Mouse (Mus musculus): ENCODE results near the gene Diablo. TPM values are rescaled to one million over a fixed set of nuclear protein-coding genes. Genes with fewer than 3 reads are reported as not detected.

Gene Diablo
- polyA plus RNA-seq, 1 experiment from 2014 or later: 70.8 TPM

DNA sequence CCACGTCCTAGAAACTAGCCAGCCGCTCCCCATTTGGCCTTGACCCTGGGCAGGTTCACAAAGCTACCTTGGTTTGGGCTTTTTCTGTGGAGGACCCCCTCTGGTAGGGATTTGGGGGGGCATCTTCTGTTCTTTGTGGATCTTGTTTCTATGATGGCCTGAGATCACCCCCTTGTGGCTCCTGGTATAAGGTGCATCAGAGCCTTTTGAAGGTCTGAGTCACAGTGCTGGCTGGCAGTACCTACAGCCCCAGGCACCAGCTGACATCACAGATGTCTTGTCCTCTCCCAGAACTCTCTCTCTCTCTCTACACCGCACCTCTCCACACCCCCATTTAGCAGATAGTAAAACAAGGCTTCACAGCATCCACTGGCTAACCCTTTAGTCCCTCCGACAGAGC is 24.3 kb downstream of the Diablo start:
- ATAC-seq (ENCODE audit: low FRiP score, low TSS enrichment) (no peak), DNase-seq (ENCODE audit: low spot score) (no peak)
- no peak overlapping the region for H3K27ac ChIP-seq (replicated peaks)
- no peaks in the 10 kb centered on the region for H3K27me3 ChIP-seq (ENCODE audit: control insufficient read depth, insufficient read depth, low read length)
- H3K4me1 ChIP-seq (replicated peaks; ENCODE audit: control insufficient read depth, insufficient read depth): 0 out of 2 replicates have a peak, but pooled peaks cover 4% of the 10 kb centered on the region
- H3K4me3 ChIP-seq (ENCODE audit: low read depth, low read length): no peak overlapping the region
- 58% methylated on average over 4 of the region's 4 CpGs for WGBS
- TF ChIP-seq EP300 (optimal IDR thresholded peaks at IDR 0.05) (no peak), CTCF (IDR thresholded peaks at IDR 0.05; ENCODE audit: low read depth) (peak; percentile 74)
- no peaks in the 10 kb centered on the region for H3K9me3 ChIP-seq (ENCODE audit: control insufficient read depth, low read length)
- no peak overlapping the region for H3K4me2 ChIP-seq (replicated peaks; ENCODE audit: low read depth)
- H3K9ac ChIP-seq (ENCODE audit: low read length): no peak overlapping the region
- H3K36me3 ChIP-seq (ENCODE audit: control insufficient read depth, insufficient read depth, low read length): no peaks in the 10 kb centered on the region

- Histone ChIP-seq H3K36me3 (ENCODE audit: control insufficient read depth, insufficient read depth, low read length) (no peaks in the 10 kb centered on the region; the same call in 1 of the 2 replicates), H3K4me3 (ENCODE audit: low read depth, low read length) (no peak overlapping the region), H3K27me3 (ENCODE audit: control insufficient read depth, insufficient read depth, low read length) (no peaks in the 10 kb centered on the region), H3K9ac (ENCODE audit: low read length) (no peak overlapping the region), H3K27ac (replicated peaks) (no peak overlapping the region), H3K9me3 (ENCODE audit: control insufficient read depth, low read length) (no peaks in the 10 kb centered on the region), H3K4me1 (replicated peaks; ENCODE audit: control insufficient read depth, insufficient read depth) (no peaks in the 10 kb centered on the region), H3K4me2 (replicated peaks; ENCODE audit: low read depth) (no peak overlapping the region)
- ATAC-seq (ENCODE audit: low FRiP score, low TSS enrichment): 0 out of 2 replicates have a peak, but pooled peaks have one; percentile 12
- TF ChIP-seq EP300 (optimal IDR thresholded peaks at IDR 0.05) (no peak), CTCF (IDR thresholded peaks at IDR 0.05; ENCODE audit: low read depth) (no peak)
- WGBS: 54% methylated on average over 9 of the region's 9 CpGs
- DNase-seq (ENCODE audit: low spot score): no peak
Observed at GRCm38 (mm10) chr5:123489935-123490334, 34.0 kb downstream of the Diablo start.

- H3K9me3 ChIP-seq (ENCODE audit: control insufficient read depth, low read length): no peaks in the 10 kb centered on the region
- no peak within 1 kb of the TSS for H3K4me3 ChIP-seq (ENCODE audit: low read depth, low read length)
- H3K36me3 ChIP-seq (ENCODE audit: control insufficient read depth, insufficient read depth, low read length): no peaks in the 10 kb centered on the region; the same call in 1 of the 2 replicates
- no peaks in the 10 kb centered on the region for H3K4me1 ChIP-seq (replicated peaks; ENCODE audit: control insufficient read depth, insufficient read depth)
- no peak within 1 kb of the TSS for H3K27ac ChIP-seq (replicated peaks)
- WGBS: 8% methylated on average over 25 of the region's 25 CpGs
- no peak within 1 kb of the TSS; the same call in 1 of the 2 replicates for H3K4me2 ChIP-seq (replicated peaks; ENCODE audit: low read depth)
- no peak within 1 kb of the TSS for H3K9ac ChIP-seq (ENCODE audit: low read length)
- ATAC-seq (ENCODE audit: low FRiP score, low TSS enrichment): peak; percentile 38; the same call in 1 of the 2 replicates
- no peak for DNase-seq (ENCODE audit: low spot score)
- no peaks in the 10 kb centered on the region for H3K27me3 ChIP-seq (ENCODE audit: control insufficient read depth, insufficient read depth, low read length)
- no peak for TF ChIP-seq CTCF (IDR thresholded peaks at IDR 0.05; ENCODE audit: low read depth)
- TF ChIP-seq EP300 (optimal IDR thresholded peaks at IDR 0.05): no peak
Observed at GRCm38 (mm10) chr5:123489112-123489785, 34.7 kb downstream of the Diablo start, which contains the start of the genes Lrrc43 and Il31. TSS of gene Lrrc43 (plus strand) at chr5:123489305. TSS of gene Il31 (minus strand) at chr5:123489489.

DNA sequence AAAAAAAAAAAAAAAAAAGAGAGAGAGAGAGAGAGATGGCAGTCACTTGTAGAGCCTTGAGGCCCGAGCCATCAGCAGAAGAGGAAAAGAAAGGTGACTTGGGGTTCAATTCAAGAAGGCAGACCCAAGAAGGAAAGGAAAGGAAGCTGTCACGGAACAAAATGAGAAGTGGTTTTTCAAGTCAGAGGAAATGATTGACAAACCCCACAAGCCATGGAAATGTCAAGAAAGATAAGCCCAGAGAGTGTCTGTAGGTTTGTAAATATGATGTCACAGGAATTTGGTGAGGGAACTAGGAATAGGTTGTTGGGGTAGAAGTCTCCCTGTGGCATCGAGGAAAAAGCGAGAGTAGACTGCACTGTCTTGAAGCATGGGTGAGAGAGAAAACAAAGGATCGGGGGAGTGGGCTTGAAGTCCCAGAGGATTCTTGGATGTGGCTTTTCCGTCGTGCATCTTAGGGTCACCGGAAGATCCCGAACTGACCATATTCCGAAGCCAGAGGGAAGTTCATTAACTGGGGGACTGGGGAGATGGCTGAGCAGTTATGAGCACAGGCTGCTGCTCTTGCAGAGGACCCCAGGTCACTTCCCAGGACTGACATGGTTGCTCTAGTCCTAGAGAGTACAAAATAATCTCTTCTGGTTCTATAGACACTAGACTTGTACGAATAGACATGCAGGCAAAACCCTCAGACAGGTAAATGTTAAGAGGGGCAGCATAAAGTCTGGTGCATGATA is 36.1 kb downstream of the Diablo start:
- no peak overlapping the region for H3K4me3 ChIP-seq (ENCODE audit: low read depth, low read length)
- ATAC-seq (ENCODE audit: low FRiP score, low TSS enrichment): no peak

DNA sequence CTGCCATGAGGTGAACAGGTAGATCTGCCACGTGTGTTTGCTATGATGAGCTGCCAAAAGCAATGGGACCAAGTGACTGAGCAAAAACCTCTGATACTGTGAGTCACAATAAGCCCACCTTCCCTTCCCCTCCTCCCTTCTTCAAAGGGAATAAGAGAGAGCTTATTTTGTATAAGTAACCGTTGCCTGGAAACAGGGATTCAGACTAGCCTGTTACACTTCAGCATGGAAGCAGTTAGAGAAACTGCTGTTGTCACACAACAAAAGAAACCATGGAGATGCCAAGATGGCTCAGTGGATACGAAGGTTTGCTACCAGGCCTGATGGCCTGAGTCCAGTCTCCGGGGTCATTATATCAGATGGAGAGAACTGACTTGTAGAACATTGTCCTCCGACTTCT is 50.2 kb downstream of the Diablo start:
- 75% methylated on average over 5 of the region's 5 CpGs for WGBS
- DNase-seq (ENCODE audit: low spot score): no peak
- Histone ChIP-seq H3K9me3 (ENCODE audit: control insufficient read depth, low read length) (no peaks in the 10 kb centered on the region), H3K4me1 (replicated peaks; ENCODE audit: control insufficient read depth, insufficient read depth) (no peaks in the 10 kb centered on the region), H3K4me3 (ENCODE audit: low read depth, low read length) (no peak overlapping the region), H3K9ac (ENCODE audit: low read length) (no peak overlapping the region), H3K27me3 (ENCODE audit: control insufficient read depth, insufficient read depth, low read length) (no peaks in the 10 kb centered on the region), H3K4me2 (replicated peaks; ENCODE audit: low read depth) (no peak overlapping the region), H3K36me3 (ENCODE audit: control insufficient read depth, insufficient read depth, low read length) (no peaks in the 10 kb centered on the region), H3K27ac (replicated peaks) (no peak overlapping the region)
- no peak for ATAC-seq (ENCODE audit: low FRiP score, low TSS enrichment)
- TF ChIP-seq CTCF (IDR thresholded peaks at IDR 0.05; ENCODE audit: low read depth) (no peak), EP300 (optimal IDR thresholded peaks at IDR 0.05) (no peak)

More for the DNA sequence above, 36.1 kb downstream of the Diablo start:
- no peak for TF ChIP-seq CTCF (IDR thresholded peaks at IDR 0.05; ENCODE audit: low read depth)
- TF ChIP-seq EP300 (optimal IDR thresholded peaks at IDR 0.05): no peak
- no peaks in the 10 kb centered on the region for H3K9me3 ChIP-seq (ENCODE audit: control insufficient read depth, low read length)
- H3K4me1 ChIP-seq (replicated peaks; ENCODE audit: control insufficient read depth, insufficient read depth): no peaks in the 10 kb centered on the region
- H3K36me3 ChIP-seq (ENCODE audit: control insufficient read depth, insufficient read depth, low read length): no peaks in the 10 kb centered on the region; the same call in 1 of the 2 replicates
- H3K27me3 ChIP-seq (ENCODE audit: control insufficient read depth, insufficient read depth, low read length): no peaks in the 10 kb centered on the region
- no peak overlapping the region for H3K27ac ChIP-seq (replicated peaks)
- no peak overlapping the region for H3K4me2 ChIP-seq (replicated peaks; ENCODE audit: low read depth)
- no peak overlapping the region for H3K9ac ChIP-seq (ENCODE audit: low read length)
- WGBS: 76% methylated on average over 11 of the region's 11 CpGs
- no peak for DNase-seq (ENCODE audit: low spot score)
